Mouse (Mus musculus): Measurements from ENCODE around the gene Mid1. TPM values are rescaled to one million over a fixed set of nuclear protein-coding genes. Genes with fewer than 3 reads are reported as not detected.
"Not testable (repeated sequence)": the region's sequence is repeated elsewhere in the genome, so short reads cannot be mapped to it uniquely, and the experiment has no call there.

The Mid1 gene
- polyA plus RNA-seq, 1 experiment from 2014 or later, result 12.0 TPM

DNA sequence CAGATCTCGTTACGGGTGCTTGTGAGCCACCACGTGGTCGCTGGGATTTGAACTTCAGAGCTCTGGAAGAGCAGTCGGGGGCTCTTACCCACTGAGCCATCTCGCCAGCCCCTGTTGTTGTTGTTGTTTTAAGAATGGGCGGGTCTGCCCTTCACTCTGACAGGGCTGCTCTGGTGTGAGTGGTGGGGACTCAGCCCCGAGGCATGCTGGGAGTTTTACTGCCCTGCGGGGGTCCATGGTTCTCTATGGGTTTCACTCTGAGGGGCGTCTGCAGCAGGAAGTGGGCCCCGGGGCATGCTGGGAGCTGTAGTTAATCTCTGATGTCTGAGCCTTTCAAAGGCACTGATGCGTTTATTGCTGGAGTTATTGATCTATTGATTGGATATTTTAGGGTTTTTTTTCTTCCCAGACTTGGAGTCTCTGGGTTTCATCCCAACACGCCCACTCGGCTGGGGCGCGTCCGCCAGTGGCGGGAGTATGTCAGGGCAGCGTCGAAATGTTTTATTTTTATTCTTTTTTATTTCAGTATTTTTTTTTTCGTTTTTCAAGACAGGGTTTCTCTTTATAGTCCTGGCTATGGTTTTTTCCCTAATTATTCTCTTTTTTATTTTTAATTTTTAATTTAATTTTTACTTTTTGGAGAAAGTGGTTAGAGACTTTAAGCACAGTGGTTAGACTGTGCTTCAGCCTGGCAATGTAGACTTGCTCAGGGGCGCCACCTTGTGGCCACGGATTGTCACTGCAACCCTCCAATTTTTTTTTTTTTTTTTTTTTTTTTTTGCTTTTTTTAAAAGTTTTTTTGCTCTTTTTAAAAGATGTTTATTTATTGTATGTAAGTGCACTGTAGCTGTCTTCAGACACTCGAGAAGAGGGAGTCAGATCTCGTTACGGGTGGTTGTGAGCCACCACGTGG lies 332.6 kb downstream of the Mid1 start:
- WGBS, result 66% methylated on average over 27 of the region's 27 CpGs
- H3K36me3 ChIP-seq, result peaks cover 41% of the 10 kb centered on the region
- peak; percentile 85 for DNase-seq (ENCODE audit: low spot score)
- H3K27ac ChIP-seq; H3K27me3 ChIP-seq (ENCODE audit: insufficient read depth, poor library complexity, severe bottlenecking); H3K4me1 ChIP-seq; H3K4me3 ChIP-seq: not testable (repeated sequence)
- peaks cover 42% of the 10 kb centered on the region for H3K9me3 ChIP-seq

DNA sequence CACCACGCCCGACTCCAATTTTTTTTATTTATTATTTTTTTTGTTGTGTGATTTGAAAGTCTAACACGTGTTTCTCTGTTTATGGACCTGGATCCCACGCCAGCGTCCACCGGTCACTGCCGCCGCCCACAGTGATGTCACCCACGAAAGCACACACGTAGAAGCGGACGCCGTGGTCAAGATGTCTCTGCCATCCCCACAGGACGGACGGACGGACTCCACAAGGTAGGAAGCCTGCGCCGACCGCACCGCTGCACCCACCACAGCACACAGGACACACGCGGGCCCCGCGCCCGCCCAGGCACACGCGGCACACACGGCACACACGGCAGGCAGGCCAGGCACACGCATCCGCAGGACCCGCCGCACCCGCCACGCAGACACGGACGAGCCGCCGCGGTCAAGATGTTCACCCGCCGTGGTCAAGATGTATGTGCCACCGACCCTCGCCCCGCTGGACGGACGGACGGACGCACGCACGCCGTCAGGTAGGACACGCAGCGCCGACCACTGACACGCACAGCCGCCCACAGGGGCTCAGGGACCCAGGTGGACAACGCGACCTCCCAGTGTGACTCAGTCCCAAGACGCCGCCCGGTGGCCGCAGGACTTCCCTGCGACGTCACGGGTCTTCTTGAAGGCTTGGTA lies 333.7 kb downstream of the Mid1 start:
- not testable (repeated sequence) for H3K27me3 ChIP-seq (ENCODE audit: insufficient read depth, poor library complexity, severe bottlenecking); H3K4me3 ChIP-seq; H3K4me1 ChIP-seq; H3K27ac ChIP-seq
- H3K36me3 ChIP-seq, result peaks cover 41% of the 10 kb centered on the region
- H3K9me3 ChIP-seq, result peaks cover 42% of the 10 kb centered on the region
- WGBS, result 85% methylated on average over 66 of the region's 66 CpGs
- peak; percentile 91 for DNase-seq (ENCODE audit: low spot score)

DNA sequence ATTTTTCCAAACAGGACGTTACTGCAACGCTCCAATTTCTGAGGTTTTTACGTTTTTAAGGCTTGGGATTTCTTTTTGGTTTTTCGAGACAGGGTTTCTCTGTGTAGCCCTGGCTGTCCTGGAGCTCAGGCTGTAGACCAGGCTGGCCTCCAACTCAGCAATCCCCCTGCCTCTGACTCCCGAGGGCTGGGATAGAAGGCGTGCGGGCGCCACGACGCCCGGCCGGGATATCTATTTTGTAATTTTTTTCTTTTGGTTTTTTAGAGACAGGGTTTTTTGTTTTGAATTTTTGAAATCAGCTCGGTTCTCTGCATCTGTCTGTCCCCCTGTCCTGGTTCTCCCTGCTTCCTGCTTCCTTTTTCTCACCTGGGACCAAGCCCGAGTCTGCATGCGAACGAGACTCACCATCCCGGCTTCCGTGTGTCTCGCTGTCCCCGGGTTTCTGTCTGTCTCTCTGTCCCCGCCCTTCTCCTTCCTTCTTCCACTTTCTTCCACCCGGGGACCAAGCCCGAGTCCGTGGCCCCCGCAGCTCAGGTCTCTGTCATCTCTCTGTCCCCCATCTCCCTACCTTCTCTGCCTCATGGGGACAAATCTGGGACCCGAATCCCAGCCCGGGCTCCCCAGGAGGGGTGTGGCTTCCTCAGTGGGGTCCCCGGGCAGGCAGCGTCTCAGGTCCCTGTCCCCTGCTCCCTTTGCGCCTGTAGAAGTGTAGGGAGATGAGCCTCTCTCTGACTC lies 334.4 kb downstream of the Mid1 start:
- H3K4me3 ChIP-seq; H3K27ac ChIP-seq; H3K27me3 ChIP-seq (ENCODE audit: insufficient read depth, poor library complexity, severe bottlenecking); H3K4me1 ChIP-seq: not testable (repeated sequence)
- Histone ChIP-seq H3K36me3 (peaks cover 39% of the 10 kb centered on the region), H3K9me3 (peaks cover 40% of the 10 kb centered on the region)
- WGBS, result 84% methylated on average over 30 of the region's 30 CpGs
- peak; percentile 91 for DNase-seq (ENCODE audit: low spot score)

DNA sequence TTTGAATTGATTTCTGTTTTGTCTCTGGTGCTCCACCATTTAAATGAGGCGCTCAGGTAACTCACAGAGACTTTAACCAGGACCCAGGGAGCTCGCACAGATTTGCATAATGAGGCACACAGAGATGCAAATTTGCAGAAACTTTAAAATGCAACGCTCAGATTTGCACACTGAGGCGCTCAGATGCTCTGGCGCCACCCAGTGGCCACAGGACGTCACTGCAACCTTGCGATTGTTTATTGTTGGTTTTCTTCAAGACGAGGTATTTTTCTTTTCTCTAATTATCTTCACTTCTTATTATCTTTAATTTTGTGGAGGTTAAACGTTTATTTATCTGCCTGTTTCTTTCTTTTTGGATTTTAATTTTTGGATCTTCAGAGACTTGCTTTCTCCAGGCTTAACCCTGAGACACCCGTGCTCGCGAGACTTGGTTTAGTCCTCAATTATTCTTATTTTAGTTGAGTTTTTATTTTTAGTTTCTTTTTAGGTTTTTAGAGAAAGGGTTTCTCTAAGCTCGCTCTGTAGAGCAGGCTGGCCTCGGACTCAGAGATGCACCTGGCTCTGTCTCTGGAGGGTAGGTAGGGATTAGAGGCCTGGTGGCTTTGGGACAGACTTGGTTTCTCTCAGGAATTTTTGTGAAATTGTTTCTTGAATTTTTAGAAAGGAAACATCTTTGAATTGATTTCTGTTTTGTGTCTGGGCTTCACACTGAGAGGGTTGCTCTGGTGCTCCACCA lies 335.1 kb downstream of the Mid1 start:
- H3K4me3 ChIP-seq; H3K4me1 ChIP-seq; H3K27ac ChIP-seq; H3K27me3 ChIP-seq (ENCODE audit: insufficient read depth, poor library complexity, severe bottlenecking): not testable (repeated sequence)
- 59% methylated on average over 14 of the region's 14 CpGs for WGBS
- Histone ChIP-seq H3K36me3 (peaks cover 39% of the 10 kb centered on the region), H3K9me3 (peaks cover 40% of the 10 kb centered on the region)
- DNase-seq (ENCODE audit: low spot score), result peak; percentile 60

DNA sequence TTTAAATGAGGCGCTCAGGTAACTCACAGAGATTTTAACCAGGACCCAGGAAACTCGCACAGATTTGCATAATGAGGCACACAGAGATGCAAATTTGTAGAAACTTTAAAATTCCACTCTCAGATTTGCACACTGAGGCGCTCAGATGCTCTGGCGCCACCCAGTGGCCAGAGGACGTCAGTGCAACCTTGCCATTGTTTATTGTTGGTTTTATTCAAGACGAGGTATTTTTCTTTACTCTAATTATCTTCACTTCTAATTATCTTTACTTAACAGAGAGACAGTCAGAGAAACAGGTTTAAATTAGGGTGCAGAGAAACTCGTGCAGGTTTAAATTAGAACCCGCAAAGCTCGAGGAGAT lies 335.7 kb downstream of the Mid1 start:
- peaks cover 39% of the 10 kb centered on the region for H3K36me3 ChIP-seq
- not testable (repeated sequence) for H3K27ac ChIP-seq; H3K27me3 ChIP-seq (ENCODE audit: insufficient read depth, poor library complexity, severe bottlenecking); H3K4me3 ChIP-seq; H3K4me1 ChIP-seq
- H3K9me3 ChIP-seq, result peaks cover 40% of the 10 kb centered on the region
- DNase-seq (ENCODE audit: low spot score), result peak; percentile 88
- WGBS, result 54% methylated on average over 9 of the region's 9 CpGs

GRCm38 (mm10) chrX:170021205-170021604 lies 336.2 kb downstream of the Mid1 start:
- Histone ChIP-seq H3K9me3 (peaks cover 39% of the 10 kb centered on the region), H3K36me3 (peaks cover 38% of the 10 kb centered on the region)
- peak; percentile 77 for DNase-seq (ENCODE audit: low spot score)
- 76% methylated on average over 12 of the region's 12 CpGs for WGBS
- H3K27ac ChIP-seq; H3K4me3 ChIP-seq; H3K4me1 ChIP-seq; H3K27me3 ChIP-seq (ENCODE audit: insufficient read depth, poor library complexity, severe bottlenecking): not testable (repeated sequence)

- not testable (repeated sequence) for H3K4me3 ChIP-seq; H3K27me3 ChIP-seq (ENCODE audit: insufficient read depth, poor library complexity, severe bottlenecking); H3K27ac ChIP-seq; H3K4me1 ChIP-seq
- DNase-seq (ENCODE audit: low spot score), result peak; percentile 89
- Histone ChIP-seq H3K36me3 (peaks cover 34% of the 10 kb centered on the region), H3K9me3 (peaks cover 36% of the 10 kb centered on the region)
- WGBS, result 54% methylated on average over 15 of the region's 15 CpGs
These were observed 336.9 kb downstream of the Mid1 start for GRCm38 (mm10) chrX:170021750-170022461.

Other genes with a start within 250 kb of the Mid1 start
- gene 4933400A11Rik, start 94.4 kb downstream of the Mid1 start, polyA plus RNA-seq (2016; fragmentation: Nextera tagmentation; extraction: Ambion mirVana), result 0.39 TPM in 1 of 2 replicates, not detected in the other

All from heart, embryonic 10.5 days (tissue).